Mouse (Mus musculus): Measurements from ENCODE around the gene Nme7. TPM values are rescaled to one million over a fixed set of nuclear protein-coding genes. Genes with fewer than 3 reads are reported as not detected.

Nme7 gene
- polyA plus RNA-seq, 1 experiment from 2014 or later: 32.9 TPM

GRCm38 (mm10) chr1:164392176-164392575 lies 88.3 kb downstream of the Nme7 start:
- Histone ChIP-seq H3K27ac (replicated peaks) (no peak overlapping the region), H3K9me3 (no peaks in the 10 kb centered on the region), H3K36me3 (no peaks in the 10 kb centered on the region), H3K9ac (no peak overlapping the region), H3K4me1 (replicated peaks) (peaks cover 23% of the 10 kb centered on the region), H3K27me3 (no peaks in the 10 kb centered on the region), H3K4me3 (no peak overlapping the region), H3K4me2 (no peak overlapping the region)
- no peak for ATAC-seq (ENCODE audit: low FRiP score, low read depth)
- WGBS: 20% methylated on average over 3 of the region's 3 CpGs

- no peaks in the 10 kb centered on the region for H3K36me3 ChIP-seq
- peak; percentile 84 for ATAC-seq (ENCODE audit: low FRiP score, low read depth)
- H3K9me3 ChIP-seq: no peaks in the 10 kb centered on the region
- H3K27ac ChIP-seq (replicated peaks): peak overlapping the region; percentile 72
- WGBS: 24% methylated on average over 6 of the region's 6 CpGs
- no peaks in the 10 kb centered on the region for H3K27me3 ChIP-seq
- no peak overlapping the region for H3K4me2 ChIP-seq
- H3K4me1 ChIP-seq (replicated peaks): peaks cover 23% of the 10 kb centered on the region
- H3K4me3 ChIP-seq: no peak overlapping the region
- 0 out of 2 replicates have a peak overlapping the region, but pooled peaks have one; percentile 13 for H3K9ac ChIP-seq
Measured at GRCm38 (mm10) chr1:164395131-164395780, 91.3 kb downstream of the Nme7 start.

GRCm38 (mm10) chr1:164397672-164398071 lies 93.8 kb downstream of the Nme7 start:
- Histone ChIP-seq H3K9me3 (0 out of 2 replicates have a peak, but pooled peaks cover 4% of the 10 kb centered on the region), H3K4me2 (no peak overlapping the region), H3K4me1 (replicated peaks) (peaks cover 17% of the 10 kb centered on the region), H3K9ac (no peak overlapping the region), H3K36me3 (peaks cover 9% of the 10 kb centered on the region), H3K27ac (replicated peaks) (no peak overlapping the region), H3K4me3 (no peak overlapping the region), H3K27me3 (no peaks in the 10 kb centered on the region)
- no peak for ATAC-seq (ENCODE audit: low FRiP score, low read depth)
- 41% methylated on average over 4 of the region's 4 CpGs for WGBS

- Histone ChIP-seq H3K27ac (replicated peaks) (no peak overlapping the region), H3K4me3 (no peak overlapping the region), H3K4me2 (no peak overlapping the region), H3K27me3 (no peaks in the 10 kb centered on the region), H3K9me3 (0 out of 2 replicates have a peak, but pooled peaks cover 4% of the 10 kb centered on the region), H3K4me1 (replicated peaks) (peaks cover 17% of the 10 kb centered on the region), H3K36me3 (peaks cover 23% of the 10 kb centered on the region), H3K9ac (no peak overlapping the region)
- ATAC-seq (ENCODE audit: low FRiP score, low read depth): no peak
- WGBS: 98% methylated on average over 3 of the region's 3 CpGs
Measured at GRCm38 (mm10) chr1:164399578-164399977, 95.7 kb downstream of the Nme7 start.

- whole genome bisulfite sequencing: 81% methylated on average over 5 of the region's 5 CpGs
- Histone ChIP-seq H3K9me3 (0 out of 2 replicates have a peak, but pooled peaks cover 4% of the 10 kb centered on the region), H3K36me3 (peaks cover 23% of the 10 kb centered on the region), H3K4me1 (replicated peaks) (no peaks in the 10 kb centered on the region), H3K27me3 (no peaks in the 10 kb centered on the region), H3K4me2 (no peak overlapping the region), H3K4me3 (no peak overlapping the region), H3K27ac (replicated peaks) (no peak overlapping the region), H3K9ac (no peak overlapping the region)
- ATAC-seq (ENCODE audit: low FRiP score, low read depth): no peak
Measured at GRCm38 (mm10) chr1:164405385-164405802, 101.5 kb downstream of the Nme7 start.

- H3K36me3 ChIP-seq: peaks cover 23% of the 10 kb centered on the region
- H3K4me1 ChIP-seq (replicated peaks): no peaks in the 10 kb centered on the region
- no peak overlapping the region for H3K27ac ChIP-seq (replicated peaks)
- peak; percentile 11; the same call in 1 of the 2 replicates for ATAC-seq (ENCODE audit: low FRiP score, low read depth)
- no peaks in the 10 kb centered on the region for H3K27me3 ChIP-seq
- H3K9ac ChIP-seq: no peak overlapping the region
- H3K9me3 ChIP-seq: 0 out of 2 replicates have a peak, but pooled peaks cover 4% of the 10 kb centered on the region
- H3K4me3 ChIP-seq: no peak overlapping the region
- no peak overlapping the region for H3K4me2 ChIP-seq
- WGBS: 42% methylated on average over 5 of the region's 5 CpGs
Measured at GRCm38 (mm10) chr1:164406506-164406905, 102.6 kb downstream of the Nme7 start.

- Histone ChIP-seq H3K4me3 (no peak overlapping the region), H3K9me3 (no peaks in the 10 kb centered on the region), H3K4me1 (replicated peaks) (no peaks in the 10 kb centered on the region), H3K27ac (replicated peaks) (no peak overlapping the region), H3K4me2 (no peak overlapping the region), H3K9ac (no peak overlapping the region), H3K27me3 (no peaks in the 10 kb centered on the region), H3K36me3 (peaks cover 5% of the 10 kb centered on the region; the same call in 1 of the 2 replicates)
- WGBS: 19% methylated on average over 2 of the region's 2 CpGs
- no peak for ATAC-seq (ENCODE audit: low FRiP score, low read depth)
Measured at GRCm38 (mm10) chr1:164408655-164409054, 104.7 kb downstream of the Nme7 start.

GRCm38 (mm10) chr1:164411306-164411705 lies 107.4 kb downstream of the Nme7 start:
- WGBS: 85% methylated on average over 7 of the region's 7 CpGs
- no peaks in the 10 kb centered on the region for H3K9me3 ChIP-seq
- no peaks in the 10 kb centered on the region for H3K4me1 ChIP-seq (replicated peaks)
- H3K4me3 ChIP-seq: no peak overlapping the region
- no peak overlapping the region for H3K9ac ChIP-seq
- no peak for ATAC-seq (ENCODE audit: low FRiP score, low read depth)
- H3K27ac ChIP-seq (replicated peaks): no peak overlapping the region
- H3K27me3 ChIP-seq: no peaks in the 10 kb centered on the region
- H3K4me2 ChIP-seq: no peak overlapping the region
- no peaks in the 10 kb centered on the region for H3K36me3 ChIP-seq

- no peaks in the 10 kb centered on the region for H3K27me3 ChIP-seq
- H3K27ac ChIP-seq (replicated peaks): no peak overlapping the region
- no peaks in the 10 kb centered on the region for H3K36me3 ChIP-seq
- H3K4me1 ChIP-seq (replicated peaks): no peaks in the 10 kb centered on the region
- H3K4me2 ChIP-seq: no peak overlapping the region
- ATAC-seq (ENCODE audit: low FRiP score, low read depth): no peak
- no peaks in the 10 kb centered on the region for H3K9me3 ChIP-seq
- no peak overlapping the region for H3K9ac ChIP-seq
- 97% methylated on average over 9 of the region's 9 CpGs for WGBS
- H3K4me3 ChIP-seq: no peak overlapping the region
Measured at GRCm38 (mm10) chr1:164412906-164413305, 109.0 kb downstream of the Nme7 start.

- H3K4me1 ChIP-seq (replicated peaks): no peaks in the 10 kb centered on the region
- H3K4me3 ChIP-seq: no peak overlapping the region
- H3K9me3 ChIP-seq: no peaks in the 10 kb centered on the region
- 97% methylated on average over 11 of the region's 11 CpGs for WGBS
- H3K9ac ChIP-seq: no peak overlapping the region
- ATAC-seq (ENCODE audit: low FRiP score, low read depth): no peak
- no peak overlapping the region for H3K27ac ChIP-seq (replicated peaks)
- no peaks in the 10 kb centered on the region for H3K27me3 ChIP-seq
- no peaks in the 10 kb centered on the region for H3K36me3 ChIP-seq
- H3K4me2 ChIP-seq: no peak overlapping the region
Measured at GRCm38 (mm10) chr1:164413608-164414007, 109.7 kb downstream of the Nme7 start.

GRCm38 (mm10) chr1:164415347-164415751 lies 111.4 kb downstream of the Nme7 start:
- ATAC-seq (ENCODE audit: low FRiP score, low read depth): no peak
- H3K36me3 ChIP-seq: no peaks in the 10 kb centered on the region
- H3K4me3 ChIP-seq: no peak overlapping the region
- H3K9ac ChIP-seq: no peak overlapping the region
- WGBS: 88% methylated on average over 2 of the region's 2 CpGs
- no peaks in the 10 kb centered on the region for H3K9me3 ChIP-seq
- H3K27ac ChIP-seq (replicated peaks): no peak overlapping the region
- no peaks in the 10 kb centered on the region for H3K4me1 ChIP-seq (replicated peaks)
- H3K4me2 ChIP-seq: no peak overlapping the region
- H3K27me3 ChIP-seq: no peaks in the 10 kb centered on the region

- H3K9me3 ChIP-seq: no peaks in the 10 kb centered on the region
- no peak overlapping the region for H3K4me3 ChIP-seq
- ATAC-seq (ENCODE audit: low FRiP score, low read depth): no peak
- H3K4me1 ChIP-seq (replicated peaks): no peaks in the 10 kb centered on the region
- 90% methylated on average over 12 of the region's 12 CpGs for WGBS
- no peak overlapping the region for H3K9ac ChIP-seq
- H3K27me3 ChIP-seq: no peaks in the 10 kb centered on the region
- H3K27ac ChIP-seq (replicated peaks): no peak overlapping the region
- no peaks in the 10 kb centered on the region for H3K36me3 ChIP-seq
- no peak overlapping the region for H3K4me2 ChIP-seq
Measured at GRCm38 (mm10) chr1:164416692-164417394, 112.9 kb downstream of the Nme7 start.

Measured in hindbrain, embryonic 15.5 days (tissue).